Mouse (Mus musculus) embryonic facial prominence, embryonic 10.5 days (tissue): Measurements from ENCODE around the gene Ptpn23. TPM values are rescaled to one million over a fixed set of nuclear protein-coding genes. Genes with fewer than 3 reads are reported as not detected.

Source experiments
- DNase-seq: peaks from one replicate; pipeline ENCODE4 v3.0.0-alpha.2; 2017; ENCODE audit warnings: low spot score
- H3K27ac ChIP-seq: fragments of 300-500 bp; sonication (generic); replicated peaks from 2 replicates; pipeline ENCODE4 v1.5.1; 2016; ENCODE audit warnings: mild to moderate bottlenecking
- H3K27me3 ChIP-seq: fragments of 300-500 bp; sonication (generic); replicated peaks from 2 replicates; pipeline ENCODE4 v1.6.1; 2016; ENCODE audit warnings: low read depth, mild to moderate bottlenecking; ENCODE audit not compliant: poor library complexity, severe bottlenecking
- H3K36me3 ChIP-seq: fragments of 300-500 bp; sonication (generic); replicated peaks from 2 replicates; pipeline ENCODE4 v1.6.1; 2016; ENCODE audit warnings: mild to moderate bottlenecking, moderate library complexity
- H3K4me1 ChIP-seq: fragments of 300-500 bp; sonication (generic); 2 replicates; pipeline ENCODE4 v1.6.1; 2016
- H3K4me3 ChIP-seq: fragments of 300-500 bp; sonication (generic); 2 replicates; pipeline ENCODE4 v1.5.1; 2016; ENCODE audit warnings: mild to moderate bottlenecking, moderate library complexity
- H3K9me3 ChIP-seq: fragments of 300-500 bp; sonication (generic); 2 replicates; pipeline ENCODE4 v1.6.1; 2016; ENCODE audit warnings: mild to moderate bottlenecking
- WGBS: fragments of 180-500 bp; shearing (Covaris S2); methylation state at CpG from one replicate; pipeline ENCODE4 v1.1.7; 2016; 5-methylcytosine and 5-hydroxymethylcytosine counted together
- polyA plus RNA-seq: library from polyadenylated mRNA; unstranded; fragments of >200 nt; fragmentation: Nextera tagmentation; extraction: Ambion mirVana; gene quantifications from 2 replicates; pipeline ENCODE4 v1.2.1, GENCODE M21; 2016

The Ptpn23 gene
- 15.1 and 15.5 TPM in 2 replicates for polyA plus RNA-seq

- no peaks in the 10 kb centered on the region for H3K27me3 ChIP-seq
- peaks cover 24% of the 10 kb centered on the region for H3K4me1 ChIP-seq
- peaks cover 21% of the 10 kb centered on the region for H3K36me3 ChIP-seq
- under 1% methylated on average over 39 of the region's 39 CpGs for WGBS
- DNase-seq: peak; percentile 99
- H3K27ac ChIP-seq: peak within 1 kb of the TSS; percentile 90
- H3K4me3 ChIP-seq: peak within 1 kb of the TSS; percentile 88
- no peaks in the 10 kb centered on the region for H3K9me3 ChIP-seq
Observed at GRCm38 (mm10) chr9:110408099-110408773, at the start of gene Ptpn23. Gene Ptpn23 (minus strand): TSS chr9:110408213.

- Histone ChIP-seq H3K9me3 (no peaks in the 10 kb centered on the region), H3K27me3 (no peaks in the 10 kb centered on the region), H3K36me3 (peaks cover 26% of the 10 kb centered on the region), H3K4me3 (no peak overlapping the region), H3K4me1 (peaks cover 5% of the 10 kb centered on the region), H3K27ac (no peak overlapping the region)
- no peak for DNase-seq
- WGBS: 82% methylated on average over 3 of the region's 3 CpGs
Observed at GRCm38 (mm10) chr9:110452523-110452922, 44.5 kb upstream of the Ptpn23 start.

- Histone ChIP-seq H3K27me3 (no peaks in the 10 kb centered on the region), H3K27ac (peak overlapping the region; percentile 41; the same call in 1 of the 2 replicates)
- 30% methylated on average over 11 of the region's 11 CpGs for WGBS
Observed at GRCm38 (mm10) chr9:110448857-110449617, 41.0 kb upstream of the Ptpn23 start.

GRCm38 (mm10) chr9:110448356-110448755, 40.3 kb upstream of the Ptpn23 start:
- Histone ChIP-seq H3K4me3 (no peak overlapping the region), H3K27ac (no peak overlapping the region), H3K36me3 (peaks cover 35% of the 10 kb centered on the region), H3K9me3 (no peaks in the 10 kb centered on the region), H3K27me3 (no peaks in the 10 kb centered on the region), H3K4me1 (peaks cover 5% of the 10 kb centered on the region)
- WGBS: 83% methylated on average over 15 of the region's 15 CpGs
- DNase-seq: no peak

More at GRCm38 (mm10) chr9:110448857-110449617, 41.0 kb upstream of the Ptpn23 start:
- Histone ChIP-seq H3K4me3 (0 out of 2 replicates have a peak overlapping the region, but pooled peaks have one; percentile 6), H3K36me3 (peaks cover 29% of the 10 kb centered on the region), H3K4me1 (peaks cover 5% of the 10 kb centered on the region), H3K9me3 (no peaks in the 10 kb centered on the region)
- peak; percentile 87 for DNase-seq

- no peaks in the 10 kb centered on the region for H3K9me3 ChIP-seq
- H3K27me3 ChIP-seq: no peaks in the 10 kb centered on the region
- DNase-seq: no peak
- no peak overlapping the region for H3K27ac ChIP-seq
- no peaks in the 10 kb centered on the region for H3K4me1 ChIP-seq
- peaks cover 38% of the 10 kb centered on the region for H3K36me3 ChIP-seq
- no peak overlapping the region for H3K4me3 ChIP-seq
- WGBS: 89% methylated on average over 6 of the region's 6 CpGs
Observed at GRCm38 (mm10) chr9:110440559-110440958, 32.5 kb upstream of the Ptpn23 start.

DNA sequence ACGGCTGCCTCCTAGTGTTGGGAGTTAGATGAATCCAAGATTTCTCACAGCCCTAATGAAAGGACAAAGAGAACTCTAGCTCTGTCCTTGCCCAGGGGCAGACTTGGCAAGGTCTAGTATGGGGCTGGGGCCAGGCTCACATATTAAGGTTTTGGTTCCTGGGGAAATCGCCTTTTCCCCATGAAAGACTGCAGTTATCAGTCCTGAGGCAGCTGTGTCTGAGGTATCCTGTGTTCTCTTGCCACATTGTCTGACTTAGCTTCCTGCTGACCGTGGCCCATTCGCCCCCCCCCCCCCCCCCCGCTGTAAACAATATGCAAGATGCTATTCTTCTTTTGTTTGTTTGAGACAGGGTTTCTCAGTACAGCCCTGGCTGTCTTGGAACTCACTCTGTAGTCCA, 32.0 kb upstream of the Ptpn23 start:
- Histone ChIP-seq H3K9me3 (no peaks in the 10 kb centered on the region), H3K4me3 (no peak overlapping the region), H3K36me3 (peaks cover 43% of the 10 kb centered on the region), H3K27me3 (no peaks in the 10 kb centered on the region), H3K4me1 (no peaks in the 10 kb centered on the region), H3K27ac (no peak overlapping the region)
- 63% methylated on average over 5 of the region's 5 CpGs for WGBS
- DNase-seq: no peak

DNA sequence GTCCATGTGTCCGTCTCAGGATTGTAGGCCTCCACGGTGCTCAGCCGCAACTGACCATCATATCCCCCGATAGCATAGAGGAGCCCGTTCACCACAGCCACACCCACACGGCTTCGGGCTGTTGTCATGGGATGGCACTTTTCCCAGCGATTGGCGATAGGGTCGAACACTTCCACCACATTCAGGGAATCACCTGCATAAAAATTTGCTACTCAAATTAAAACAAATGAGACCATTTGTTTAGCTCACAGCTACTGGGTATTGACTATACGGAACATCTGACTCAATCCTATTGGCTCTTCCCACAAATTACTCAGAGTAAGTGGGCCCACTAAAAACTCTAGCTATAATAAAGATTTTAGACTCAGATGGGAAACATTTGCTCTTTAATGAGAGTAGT, 28.0 kb upstream of the Ptpn23 start:
- H3K4me1 ChIP-seq: no peaks in the 10 kb centered on the region
- no peaks in the 10 kb centered on the region for H3K27me3 ChIP-seq
- H3K36me3 ChIP-seq: peaks cover 47% of the 10 kb centered on the region
- H3K27ac ChIP-seq: no peak overlapping the region
- H3K4me3 ChIP-seq: no peak overlapping the region
- no peak for DNase-seq
- no peaks in the 10 kb centered on the region for H3K9me3 ChIP-seq
- WGBS: 93% methylated on average over 11 of the region's 11 CpGs

- Histone ChIP-seq H3K9me3 (no peaks in the 10 kb centered on the region), H3K4me3 (no peak overlapping the region), H3K27ac (no peak overlapping the region), H3K4me1 (no peaks in the 10 kb centered on the region), H3K27me3 (no peaks in the 10 kb centered on the region), H3K36me3 (peaks cover 75% of the 10 kb centered on the region)
- 90% methylated on average over 2 of the region's 2 CpGs for WGBS
- DNase-seq: no peak
Observed at GRCm38 (mm10) chr9:110433045-110433444, 25.0 kb upstream of the Ptpn23 start.

GRCm38 (mm10) chr9:110431241-110431640, 23.2 kb upstream of the Ptpn23 start:
- Histone ChIP-seq H3K27ac (no peak overlapping the region), H3K27me3 (no peaks in the 10 kb centered on the region), H3K36me3 (peaks cover 77% of the 10 kb centered on the region), H3K9me3 (no peaks in the 10 kb centered on the region), H3K4me1 (no peaks in the 10 kb centered on the region), H3K4me3 (no peak overlapping the region)
- 89% methylated on average over 8 of the region's 8 CpGs for WGBS
- no peak for DNase-seq

GRCm38 (mm10) chr9:110419511-110420112, 11.6 kb upstream of the Ptpn23 start, which contains the start of gene Ngp:
Gene Ngp (plus strand): TSS chr9:110419747.
- no peaks in the 10 kb centered on the region for H3K4me1 ChIP-seq
- H3K36me3 ChIP-seq: no peaks in the 10 kb centered on the region
- H3K9me3 ChIP-seq: no peaks in the 10 kb centered on the region
- H3K27ac ChIP-seq: no peak within 1 kb of the TSS
- no peak within 1 kb of the TSS for H3K4me3 ChIP-seq
- no peaks in the 10 kb centered on the region for H3K27me3 ChIP-seq
- DNase-seq: no peak
- WGBS: 90% methylated on average over 12 of the region's 12 CpGs

DNA sequence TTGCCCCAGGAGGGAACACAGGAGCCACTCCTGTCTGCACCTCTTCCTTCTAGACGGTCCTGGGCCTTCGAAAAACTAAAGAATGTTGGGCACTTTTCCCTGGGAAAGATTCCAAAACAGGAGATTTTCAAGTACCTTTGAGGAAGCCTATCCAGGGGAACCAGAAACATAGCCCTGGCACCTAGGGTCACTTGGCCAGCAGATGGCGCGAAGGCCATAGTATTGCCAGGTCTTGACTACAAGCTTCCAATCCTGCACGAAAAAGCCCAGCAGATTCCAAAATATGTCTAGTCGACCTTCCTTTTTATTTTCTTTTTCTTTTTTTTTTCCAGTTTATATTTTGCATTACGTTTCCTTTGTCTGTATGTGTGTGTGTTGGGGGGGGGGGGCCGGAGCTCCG, 5.8 kb upstream of the Ptpn23 start:
- H3K27me3 ChIP-seq: no peaks in the 10 kb centered on the region
- peaks cover 7% of the 10 kb centered on the region for H3K4me1 ChIP-seq
- H3K9me3 ChIP-seq: no peaks in the 10 kb centered on the region
- no peaks in the 10 kb centered on the region for H3K36me3 ChIP-seq
- WGBS: 53% methylated on average over 9 of the region's 9 CpGs
- no peak overlapping the region for H3K4me3 ChIP-seq
- DNase-seq: peak; percentile 60
- no peak overlapping the region for H3K27ac ChIP-seq

GRCm38 (mm10) chr9:110412926-110413325, 4.9 kb upstream of the Ptpn23 start:
- DNase-seq: no peak
- WGBS: 76% methylated on average over 7 of the region's 7 CpGs
- H3K27ac ChIP-seq: no peak overlapping the region
- no peaks in the 10 kb centered on the region for H3K27me3 ChIP-seq
- H3K9me3 ChIP-seq: no peaks in the 10 kb centered on the region
- no peak overlapping the region for H3K4me3 ChIP-seq
- H3K36me3 ChIP-seq: no peaks in the 10 kb centered on the region
- H3K4me1 ChIP-seq: peaks cover 11% of the 10 kb centered on the region
